Mouse (Mus musculus): Measurements from ENCODE around the gene Gm3468.
A peak's percentile ranks its signal among the peaks of the same experiment; 100 is the strongest.
"Not testable (repeated sequence)": the region's sequence is repeated elsewhere in the genome, so short reads cannot be mapped to it uniquely, and the experiment has no call there.

Gm3468 gene

DNA sequence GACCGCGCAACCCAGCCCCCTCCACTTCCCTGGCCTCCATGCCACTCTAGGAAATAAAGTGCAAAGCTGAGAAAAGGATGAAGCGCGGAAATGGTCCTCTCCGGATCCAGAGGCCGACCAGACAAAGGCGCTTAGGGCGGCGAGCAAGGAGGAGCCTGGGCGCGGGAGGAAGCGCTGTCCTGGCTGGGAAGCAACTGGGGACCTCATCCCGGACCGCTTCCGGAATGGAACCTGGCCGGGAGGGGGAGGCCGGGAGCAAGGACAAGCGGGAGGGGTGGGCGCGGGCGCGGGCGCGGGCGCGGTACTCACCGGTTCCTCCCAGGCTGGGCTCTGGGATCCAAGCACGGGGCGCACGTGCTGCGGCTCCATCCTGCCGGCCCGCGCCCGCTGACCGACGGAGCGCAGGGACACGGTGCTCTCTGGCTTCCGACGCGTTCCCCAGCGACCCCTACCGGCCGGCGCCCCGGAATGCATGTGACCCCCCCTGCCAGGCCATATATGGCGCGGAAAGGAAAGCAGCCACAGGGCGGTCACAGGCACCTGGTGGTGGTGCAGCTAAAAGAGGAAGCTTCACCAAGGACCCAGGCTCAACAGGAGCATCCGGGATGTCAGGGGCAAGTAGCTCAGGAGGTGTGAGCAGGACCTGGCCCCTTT is at the start of gene Gm3468:
Gm3468 (minus strand) TSS at position 394 of the 654 bp plus-strand sequence.
- DNase-seq (ENCODE audit: extremely low spot score, low spot score): peak; percentile 80

DNA sequence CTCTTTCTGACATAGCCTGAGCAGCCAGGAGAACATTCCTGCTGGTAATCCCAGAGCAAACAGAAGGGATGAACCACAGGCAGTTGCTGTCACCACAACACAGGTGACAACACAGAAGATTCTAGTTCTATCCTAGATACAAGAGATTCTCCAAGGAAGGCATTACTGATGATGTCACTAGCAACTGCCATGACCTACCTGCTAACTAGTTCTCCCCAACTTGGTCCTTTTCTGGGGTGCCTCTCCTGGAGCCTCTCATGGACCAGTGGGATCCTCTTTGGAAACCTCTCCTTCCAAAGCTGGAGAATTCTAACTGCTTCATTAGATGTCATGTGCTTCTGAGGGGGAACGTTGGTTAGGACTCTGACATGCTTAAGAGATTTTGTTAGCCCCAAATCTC is 17.2 kb upstream of the Gm3468 start, which contains the start of gene Gm3476:
Gm3476 (minus strand) TSS at position 101 of the 400 bp plus-strand sequence.
- DNase-seq (ENCODE audit: extremely low spot score, low spot score): not testable (repeated sequence)

DNA sequence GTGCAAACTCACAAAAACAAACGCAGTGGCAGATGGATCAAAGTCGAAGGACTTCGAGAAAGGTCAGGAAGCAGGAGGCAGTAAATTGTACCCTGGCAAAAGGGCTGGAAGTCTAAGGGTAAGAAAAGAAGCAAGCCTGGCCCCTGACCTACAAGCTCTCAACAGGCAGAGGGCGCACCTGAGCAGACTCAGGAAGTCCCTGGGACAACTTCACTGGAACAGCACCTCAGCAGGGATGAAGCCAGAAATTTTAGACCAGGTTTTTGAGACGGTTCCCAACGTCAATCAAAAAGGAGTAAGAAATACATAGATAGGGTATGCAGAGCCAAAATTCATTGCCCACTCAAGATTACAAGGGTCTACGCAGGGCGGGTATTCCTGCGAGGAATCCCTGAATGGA is 965 bp downstream of the Gm3468 start:
- peak; percentile 12 for DNase-seq (ENCODE audit: extremely low spot score, low spot score)

DNA sequence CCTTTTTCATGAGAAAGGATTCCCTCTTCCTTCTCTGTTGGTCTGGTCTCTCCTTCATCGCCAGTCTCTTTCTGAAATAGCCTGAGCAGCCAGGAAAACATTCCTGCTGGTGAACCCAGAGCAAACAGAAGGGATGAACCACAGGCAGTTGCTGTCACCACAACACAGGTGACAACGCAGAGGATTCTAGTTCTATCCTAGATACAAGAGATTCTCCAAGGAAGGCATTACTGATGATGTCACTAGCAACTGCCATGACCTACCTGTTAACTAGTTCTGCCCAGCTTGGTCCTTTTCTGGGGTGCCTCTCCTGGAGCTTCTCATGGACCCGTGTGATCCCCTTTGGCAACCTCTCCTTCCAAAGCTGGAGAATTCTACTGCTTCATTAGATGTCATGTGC is 14.6 kb downstream of the Gm3468 start, which contains the start of gene Gm8206:
Gm8206 (minus strand) TSS at position 101 of the 400 bp plus-strand sequence.
- DNase-seq (ENCODE audit: extremely low spot score, low spot score): not testable (repeated sequence)

DNA sequence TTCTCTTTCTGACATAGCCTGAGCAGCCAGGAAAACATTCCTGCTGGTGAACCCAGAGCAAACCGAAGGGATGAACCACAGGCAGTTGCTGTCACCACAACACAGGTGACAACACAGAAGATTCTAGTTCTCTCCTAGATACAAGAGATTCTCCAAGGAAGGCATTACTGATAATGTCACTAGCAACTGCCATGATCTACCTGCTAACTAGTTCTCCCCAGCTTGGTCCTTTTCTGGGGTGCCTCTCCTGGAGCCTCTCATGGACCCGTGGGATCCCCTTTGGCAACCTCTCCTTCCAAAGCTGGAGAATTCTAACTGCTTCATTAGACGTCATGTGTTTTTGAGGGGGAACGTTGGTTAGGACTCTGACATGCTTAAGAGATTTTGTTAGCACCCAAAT is 50.3 kb downstream of the Gm3468 start, which contains the start of gene Gm6337:
Gm6337 (minus strand) TSS at position 101 of the 400 bp plus-strand sequence.
- DNase-seq (ENCODE audit: extremely low spot score, low spot score): not testable (repeated sequence)
